Mouse (Mus musculus) right cerebral cortex, postnatal 10 days (tissue): ENCODE measurements around the gene Diaph3.

ENCODE experiments used
- DNase-seq, 2 experiments: peaks; one replicate each; pipeline ENCODE4 v3.0.0; 2021; ENCODE audit warnings: low spot score in 2 of 2

Diaph3 gene

GRCm38 (mm10) chr14:87083911-87084310, 57.1 kb downstream of the Diaph3 start:
- no peak for DNase-seq

- no peak for DNase-seq
These were observed 61.3 kb downstream of the Diaph3 start for GRCm38 (mm10) chr14:87079725-87080124.

- DNase-seq, result no peak
These were observed 66.0 kb downstream of the Diaph3 start for GRCm38 (mm10) chr14:87075021-87075531.

- DNase-seq, result no peak
These were observed 76.8 kb downstream of the Diaph3 start for GRCm38 (mm10) chr14:87064281-87064680.

GRCm38 (mm10) chr14:87056169-87056568, 84.9 kb downstream of the Diaph3 start:
- no peak for DNase-seq

- no peak for DNase-seq
These were observed 89.8 kb downstream of the Diaph3 start for GRCm38 (mm10) chr14:87051187-87051586.

- DNase-seq, result no peak
These were observed 96.6 kb downstream of the Diaph3 start for GRCm38 (mm10) chr14:87044401-87044806.

GRCm38 (mm10) chr14:87020240-87020639, 120.8 kb downstream of the Diaph3 start:
- DNase-seq, result no peak

- peak in 1 of 2 experiments; percentile 23 for DNase-seq
These were observed 121.3 kb downstream of the Diaph3 start for GRCm38 (mm10) chr14:87019687-87020086.

- no peak for DNase-seq
These were observed 143.7 kb downstream of the Diaph3 start for GRCm38 (mm10) chr14:86997318-86997717.

- DNase-seq, result no peak
These were observed 189.9 kb downstream of the Diaph3 start for GRCm38 (mm10) chr14:86951169-86951568.

- no peak for DNase-seq
These were observed 203.1 kb downstream of the Diaph3 start for GRCm38 (mm10) chr14:86937953-86938352.

- no peak for DNase-seq
These were observed 204.6 kb downstream of the Diaph3 start for GRCm38 (mm10) chr14:86936424-86936823.

- no peak for DNase-seq
These were observed 210.3 kb downstream of the Diaph3 start for GRCm38 (mm10) chr14:86930763-86931162.

GRCm38 (mm10) chr14:86926827-86927226, 214.2 kb downstream of the Diaph3 start:
- no peak for DNase-seq

- DNase-seq, result no peak
These were observed 242.1 kb downstream of the Diaph3 start for GRCm38 (mm10) chr14:86898898-86899297.

- no peak for DNase-seq
These were observed 251.8 kb downstream of the Diaph3 start for GRCm38 (mm10) chr14:86889070-86889804.

GRCm38 (mm10) chr14:86885417-86886098, 255.5 kb downstream of the Diaph3 start:
- no peak for DNase-seq

GRCm38 (mm10) chr14:86869536-86869935, 271.5 kb downstream of the Diaph3 start:
- DNase-seq, result peak; percentile 72 to 80

- DNase-seq, result peak; percentile 31 to 35
These were observed 273.9 kb downstream of the Diaph3 start for GRCm38 (mm10) chr14:86867143-86867542.

- DNase-seq, result no peak
These were observed 277.0 kb downstream of the Diaph3 start for GRCm38 (mm10) chr14:86864053-86864452.

GRCm38 (mm10) chr14:86861277-86861946, 279.6 kb downstream of the Diaph3 start:
- DNase-seq, result no peak
